Mouse (Mus musculus) liver, adult 2 months (tissue): ENCODE measurements at regions not wholly inside any gene's neighbourhood (a gene's known extent, or its start where the extent isn't known, plus 50 kb on each side); places are given as distances from the start of the nearest gene placed in this dataset.

Experiments used
- CTCF ChIP-seq: fragments of 200-500 bp; IDR thresholded peaks from 2 replicates; pipeline ENCODE4 v1.5.1; 2011; ENCODE audit warnings: low read depth, low read length, control low read depth
- POLR2A ChIP-seq: fragments of 200-500 bp; IDR thresholded peaks from 2 replicates; pipeline ENCODE4 v1.6.1; 2011; ENCODE audit warnings: low read length, control low read depth; ENCODE audit not compliant: insufficient read depth; ENCODE audit errors: extremely low read depth

GRCm38 (mm10) chr8:109079223-109079622 lies 414.6 kb upstream of the Pmfbp1 start:
- no peak for TF ChIP-seq CTCF
- TF ChIP-seq POLR2A = no peak
